Mouse (Mus musculus): ENCODE measurements around the gene Arhgef18.
A peak's percentile ranks its signal among the peaks of the same experiment; 100 is the strongest.

Arhgef18 gene

DNA sequence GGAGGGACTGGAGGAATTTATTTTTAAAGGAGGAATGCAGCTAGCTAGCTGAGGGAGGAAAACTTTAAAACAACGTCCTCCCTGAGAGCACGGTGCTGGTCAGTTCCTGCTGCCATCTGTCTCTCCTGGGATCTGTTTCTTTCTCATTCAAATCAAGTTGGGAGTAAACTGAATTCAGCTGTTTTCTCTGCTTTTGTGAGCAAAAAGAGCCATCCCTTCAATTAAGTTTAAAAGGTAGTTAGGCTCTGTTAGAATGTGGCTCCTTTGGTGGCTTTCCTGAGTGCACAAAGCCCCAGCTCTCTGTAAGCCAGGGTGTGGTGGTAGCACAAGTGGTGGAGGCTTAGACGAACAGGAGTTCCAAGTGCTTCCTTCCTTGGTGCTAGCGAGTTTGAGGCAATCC, 2.4 kb downstream of the Arhgef18 start:
- DNase-seq (ENCODE audit: extremely low spot score, low spot score): no peak

GRCm38 (mm10) chr8:3397597-3397996, 4.8 kb downstream of the Arhgef18 start:
- DNase-seq (ENCODE audit: extremely low spot score, low spot score): no peak

DNA sequence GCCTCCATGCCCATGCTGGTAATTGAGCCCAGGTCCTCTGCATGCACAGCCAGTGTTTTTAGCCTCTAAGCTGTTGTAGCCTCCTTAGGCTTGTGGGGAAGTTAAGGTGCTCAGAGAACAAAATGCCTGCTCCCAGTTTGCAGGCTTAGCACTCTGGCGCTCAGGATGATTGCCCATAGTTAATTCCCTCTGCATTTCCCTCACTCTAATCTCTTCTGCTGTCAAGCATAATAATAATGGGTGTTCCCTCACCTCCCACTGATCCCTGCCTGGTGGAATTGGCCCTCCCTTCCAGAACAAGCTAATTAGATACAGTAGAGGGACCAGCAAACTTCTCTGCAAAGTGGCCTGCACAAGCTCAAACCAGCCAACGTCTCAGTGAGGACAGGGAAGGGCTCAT, 7.7 kb downstream of the Arhgef18 start:
- DNase-seq (ENCODE audit: extremely low spot score, low spot score): no peak

DNA sequence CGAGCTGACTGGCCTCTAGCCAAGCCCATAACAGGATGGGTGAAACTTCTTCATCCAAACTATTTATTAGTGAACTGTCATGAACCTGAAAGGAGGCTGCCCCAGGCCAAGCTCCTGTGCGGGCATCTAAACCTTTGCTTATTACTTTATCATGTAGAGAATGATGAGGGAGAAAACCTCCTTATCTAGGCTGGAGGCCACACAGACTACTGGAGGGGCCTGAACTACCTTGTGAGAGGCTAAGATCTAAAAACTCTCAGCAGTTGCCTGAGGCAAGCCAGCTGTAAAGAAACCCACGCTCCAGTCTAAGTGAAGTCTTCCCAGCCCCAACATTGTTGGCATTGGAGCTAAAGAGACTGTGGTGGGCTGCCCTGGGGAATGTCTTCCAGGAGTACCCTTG, 14.6 kb downstream of the Arhgef18 start:
- no peak for DNase-seq (ENCODE audit: extremely low spot score, low spot score)

- DNase-seq (ENCODE audit: extremely low spot score, low spot score): no peak
These were observed 18.3 kb downstream of the Arhgef18 start for GRCm38 (mm10) chr8:3411085-3411484.

- DNase-seq (ENCODE audit: extremely low spot score, low spot score): no peak
These were observed 19.1 kb downstream of the Arhgef18 start for GRCm38 (mm10) chr8:3411901-3412301.

DNA sequence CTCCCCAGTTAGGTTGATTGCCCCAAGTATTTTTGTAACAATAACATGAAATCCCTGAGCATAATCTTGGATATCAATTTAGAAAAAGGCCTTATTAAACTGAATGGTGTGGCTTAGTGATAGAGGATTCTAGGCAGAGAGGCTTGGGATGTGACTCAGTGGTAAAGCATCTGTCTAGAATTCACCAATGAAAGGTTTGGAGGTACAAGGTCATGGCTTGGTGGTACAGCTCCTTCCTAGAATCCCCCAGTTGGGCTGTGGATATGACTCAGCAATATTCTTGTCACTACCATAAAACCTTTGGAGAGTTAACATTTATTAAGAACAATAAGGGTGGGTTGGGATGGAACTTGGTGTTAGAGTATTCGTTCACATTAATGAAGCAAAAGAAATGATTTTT, 20.0 kb downstream of the Arhgef18 start:
- no peak for DNase-seq (ENCODE audit: extremely low spot score, low spot score)

- no peak for DNase-seq (ENCODE audit: extremely low spot score, low spot score)
These were observed 21.9 kb downstream of the Arhgef18 start for GRCm38 (mm10) chr8:3414639-3415190.

GRCm38 (mm10) chr8:3415259-3415658, 22.5 kb downstream of the Arhgef18 start:
- DNase-seq (ENCODE audit: extremely low spot score, low spot score): no peak

GRCm38 (mm10) chr8:3415661-3416060, 22.9 kb downstream of the Arhgef18 start:
- DNase-seq (ENCODE audit: extremely low spot score, low spot score): no peak

DNA sequence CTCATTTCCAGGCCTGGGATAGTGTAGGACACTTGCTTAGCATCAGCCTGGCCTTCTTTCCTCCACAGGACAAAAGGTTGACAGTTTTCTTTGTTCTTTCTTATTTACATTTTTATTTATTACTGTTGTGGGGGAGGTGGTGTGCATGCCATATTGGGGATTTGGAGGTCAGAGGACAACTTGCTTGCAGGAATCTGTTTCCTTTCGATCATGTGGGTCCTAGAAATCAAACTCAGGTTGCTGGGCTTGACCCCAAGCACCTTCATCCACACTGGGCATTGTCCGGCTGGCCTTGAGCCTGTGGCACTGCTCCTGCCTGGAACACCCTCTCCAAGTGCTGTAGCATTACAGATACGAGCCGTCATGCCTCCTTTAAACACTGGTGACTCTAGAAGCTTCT, 24.0 kb downstream of the Arhgef18 start:
- peak; percentile 38 for DNase-seq (ENCODE audit: extremely low spot score, low spot score)

DNA sequence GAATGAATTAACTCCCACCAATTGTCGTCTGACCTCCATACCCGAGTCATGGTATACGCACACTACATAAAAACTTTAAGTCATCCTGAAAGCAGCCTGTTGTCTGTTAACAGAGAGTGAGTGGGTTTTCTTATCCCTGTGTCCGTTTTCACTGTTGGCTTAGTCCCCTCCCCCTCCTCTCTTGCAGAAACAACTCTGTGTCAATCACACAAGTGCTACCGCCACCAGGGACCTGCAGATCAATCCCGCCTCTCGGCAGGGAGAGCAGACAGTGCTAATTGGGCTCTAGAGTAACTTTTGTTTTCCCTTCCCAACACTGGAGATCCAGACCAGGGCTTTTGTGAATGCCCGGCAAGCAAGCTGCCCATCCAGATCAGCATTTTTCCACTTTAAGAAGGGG, 24.6 kb downstream of the Arhgef18 start:
- peak; percentile 39 for DNase-seq (ENCODE audit: extremely low spot score, low spot score)

DNA sequence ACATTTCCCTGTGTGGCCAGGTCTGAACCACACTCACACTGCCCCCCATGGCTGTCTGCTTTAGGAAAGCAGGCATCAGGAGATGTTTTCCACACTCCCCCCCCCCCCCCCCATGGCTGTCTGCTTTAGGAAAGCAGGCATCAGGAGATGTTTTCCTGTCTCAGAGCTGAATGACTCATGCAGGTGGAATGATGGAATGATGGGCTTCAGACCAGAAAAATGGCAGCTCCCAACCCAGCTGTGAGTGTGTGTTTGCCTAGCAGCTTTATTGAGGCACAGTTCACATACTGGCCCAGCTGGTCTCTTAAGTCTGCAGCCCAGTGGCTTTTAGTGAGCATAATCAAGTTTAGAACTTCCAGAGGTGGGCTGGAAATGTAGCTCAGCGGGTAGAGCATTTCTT, 25.3 kb downstream of the Arhgef18 start:
- no peak for DNase-seq (ENCODE audit: extremely low spot score, low spot score)

DNA sequence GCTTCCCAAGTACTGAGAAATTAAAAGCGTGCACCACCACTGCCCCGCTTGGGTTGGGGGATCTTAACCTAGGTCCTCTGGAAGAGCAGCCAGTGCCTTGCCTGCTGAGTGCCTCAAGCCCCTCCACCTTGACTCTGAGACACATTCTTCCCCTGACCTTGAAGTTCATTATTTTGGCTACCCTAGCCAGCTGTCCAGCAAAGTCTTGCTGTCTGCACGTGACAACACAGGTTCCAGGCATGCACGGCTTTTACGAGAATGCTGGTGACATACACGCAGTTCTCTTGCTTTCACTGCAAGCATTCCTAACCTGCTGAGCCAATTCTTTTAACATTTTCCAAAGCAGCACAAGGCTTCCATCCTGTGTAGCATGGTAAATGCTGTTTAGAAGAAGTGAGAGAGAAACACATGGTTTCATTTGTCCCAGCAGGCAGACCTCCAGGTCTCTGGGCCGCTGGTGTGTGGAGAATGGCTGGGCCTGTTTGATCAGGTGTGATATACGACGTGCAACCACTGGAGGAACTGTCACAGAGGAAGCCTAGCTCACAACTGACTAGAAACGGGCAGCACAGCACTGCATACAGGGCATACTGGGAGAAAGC, 27.4 kb downstream of the Arhgef18 start:
- DNase-seq (ENCODE audit: extremely low spot score, low spot score): no peak

DNA sequence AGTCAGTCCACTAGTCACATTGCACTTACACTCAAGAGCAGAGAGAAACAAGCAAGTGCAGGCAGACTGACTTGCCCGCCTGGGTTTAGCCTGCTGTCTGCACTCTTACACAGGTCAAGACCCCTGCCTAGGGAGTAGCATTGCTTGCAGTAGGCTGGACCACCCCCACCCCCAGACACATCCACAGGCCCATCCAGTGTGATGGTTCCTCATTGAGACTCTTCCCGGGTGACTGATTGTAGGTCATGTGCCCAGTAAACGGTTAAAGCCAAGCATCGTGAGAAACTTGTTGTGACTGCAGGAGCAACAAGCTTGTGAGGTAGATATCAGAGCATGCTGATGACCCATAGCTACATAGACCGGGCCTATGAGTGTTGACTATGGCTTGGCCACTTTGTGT, 28.7 kb downstream of the Arhgef18 start:
- no peak for DNase-seq (ENCODE audit: extremely low spot score, low spot score)

- no peak for DNase-seq (ENCODE audit: extremely low spot score, low spot score)
These were observed 32.4 kb downstream of the Arhgef18 start for GRCm38 (mm10) chr8:3425217-3425616.

DNA sequence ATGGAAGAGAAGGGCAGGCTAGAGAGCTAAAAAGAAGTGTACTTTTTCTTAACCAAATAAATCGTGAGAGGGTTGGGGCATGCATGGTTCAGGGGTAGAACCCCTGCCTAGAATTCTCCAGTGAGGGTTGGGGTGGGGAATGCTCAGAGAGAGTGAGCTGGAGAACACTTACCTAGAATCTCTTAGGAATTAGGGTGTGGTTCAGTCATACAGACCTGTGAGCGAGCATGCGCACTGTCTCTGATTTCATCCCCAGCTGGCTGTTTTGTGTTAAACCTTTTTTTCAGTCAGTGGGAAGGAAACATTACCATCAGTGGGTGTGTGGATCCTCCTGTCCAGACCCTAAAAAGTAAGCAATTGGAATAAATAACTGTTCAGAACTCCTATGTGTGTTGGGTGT, 33.4 kb downstream of the Arhgef18 start:
- DNase-seq (ENCODE audit: extremely low spot score, low spot score): no peak

DNA sequence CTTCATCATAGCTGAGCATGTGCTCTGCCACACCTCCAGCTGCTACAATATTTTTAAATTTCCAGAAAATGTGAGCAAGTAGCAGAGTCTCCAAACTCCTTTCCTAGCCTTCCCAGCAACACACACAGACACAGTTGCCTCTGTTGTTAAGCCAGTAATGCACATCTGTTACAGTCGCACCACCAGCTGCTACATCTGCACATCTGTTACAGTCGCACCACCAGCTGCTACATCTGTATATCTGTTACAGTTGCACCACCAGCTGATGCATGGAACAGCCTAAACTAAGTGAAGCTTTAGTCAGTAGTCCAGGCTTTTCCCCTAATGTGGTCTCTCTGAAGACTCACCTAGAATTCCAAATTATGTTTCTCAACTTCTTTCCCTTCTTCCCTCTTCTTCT, 35.6 kb downstream of the Arhgef18 start:
- DNase-seq (ENCODE audit: extremely low spot score, low spot score): no peak

- DNase-seq (ENCODE audit: extremely low spot score, low spot score): no peak
These were observed 37.2 kb downstream of the Arhgef18 start for GRCm38 (mm10) chr8:3429966-3430365.

DNA sequence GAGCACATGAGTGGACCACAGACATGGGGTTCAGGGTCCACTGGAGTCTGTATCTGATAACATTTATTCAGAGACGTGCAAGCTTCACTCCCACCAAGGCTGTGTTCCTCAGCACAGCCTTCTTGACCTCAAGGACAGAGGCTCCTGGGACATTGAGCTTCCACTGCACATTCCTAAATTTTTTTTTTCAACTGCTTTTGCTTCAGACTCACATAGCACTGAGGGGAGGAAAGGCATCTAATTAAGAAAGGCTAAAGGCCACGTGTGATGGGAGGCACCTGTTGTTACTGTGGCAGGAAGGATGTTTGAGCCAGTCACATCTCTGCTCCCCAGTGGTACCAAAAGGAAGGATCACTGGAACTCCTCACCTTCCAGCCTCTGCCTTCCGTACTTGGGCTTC, 38.3 kb downstream of the Arhgef18 start:
- DNase-seq (ENCODE audit: extremely low spot score, low spot score): no peak

DNA sequence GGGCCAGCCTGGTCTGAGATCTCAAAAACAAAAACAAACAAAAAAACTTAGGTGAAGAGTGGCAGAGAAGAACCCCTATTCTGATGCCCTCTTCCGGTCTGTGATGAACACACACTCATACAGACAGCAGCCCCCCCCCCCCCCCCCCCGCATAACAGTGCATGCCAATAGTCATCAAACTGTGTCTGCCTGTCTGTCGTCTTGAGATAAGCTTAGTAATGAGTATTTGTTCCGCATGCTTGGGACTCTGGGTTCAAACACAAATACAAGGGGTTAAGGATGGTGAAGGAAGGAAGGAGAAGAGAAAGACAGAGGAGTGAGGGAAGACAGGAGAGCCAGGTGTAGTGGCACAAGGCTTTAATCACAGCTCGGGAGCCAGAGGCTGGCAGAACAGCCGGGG, 43.7 kb downstream of the Arhgef18 start:
- DNase-seq (ENCODE audit: extremely low spot score, low spot score): no peak

- no peak for DNase-seq (ENCODE audit: extremely low spot score, low spot score)
These were observed 46.7 kb downstream of the Arhgef18 start for GRCm38 (mm10) chr8:3439510-3439909.

DNA sequence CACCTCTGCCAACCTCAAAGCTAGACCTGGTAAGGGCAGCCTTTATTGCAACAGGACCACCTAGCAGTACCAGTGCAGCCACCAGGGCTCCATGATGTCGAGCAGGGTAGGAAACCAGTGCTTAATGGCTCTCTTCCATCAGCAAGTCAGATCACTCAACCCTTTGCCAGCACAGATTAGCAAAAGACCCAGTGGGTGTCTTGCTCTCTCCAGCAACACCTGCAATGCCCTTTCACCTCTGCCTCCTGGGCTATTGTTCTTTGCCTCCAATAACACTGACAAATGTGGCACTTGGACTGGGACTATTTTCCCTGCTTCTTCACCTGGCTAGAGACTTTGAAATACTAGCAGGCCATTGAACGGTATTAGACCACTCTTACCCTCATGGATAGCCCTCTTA, 56.4 kb downstream of the Arhgef18 start:
- DNase-seq (ENCODE audit: extremely low spot score, low spot score): no peak

DNA sequence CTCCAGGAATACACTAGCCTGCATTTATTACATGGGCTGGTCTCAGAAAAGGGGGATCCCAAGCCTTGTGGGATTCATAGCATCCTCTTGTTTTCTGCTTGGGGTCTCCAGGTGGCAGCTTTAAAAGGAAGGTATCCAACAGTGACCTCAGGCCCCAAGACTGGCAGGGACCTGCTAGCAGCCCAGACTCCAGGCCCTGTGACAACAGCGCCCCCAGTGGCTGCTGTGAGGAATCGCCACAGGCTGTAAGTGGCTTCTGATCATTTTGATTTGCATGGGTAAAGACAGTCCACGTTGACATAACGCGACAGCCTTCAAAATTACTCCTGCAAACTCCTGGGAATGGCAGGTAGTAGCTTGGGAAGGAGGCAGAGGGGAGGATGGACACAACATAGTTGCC, 57.9 kb downstream of the Arhgef18 start:
- peak; percentile 60 for DNase-seq (ENCODE audit: extremely low spot score, low spot score)

All from neural tube, embryonic 10.5 days (tissue).